Mouse (Mus musculus): ENCODE measurements around the gene Ryr2. TPM values are rescaled to one million over a fixed set of nuclear protein-coding genes. Genes with fewer than 3 reads are reported as not detected.

Ryr2 gene
- polyA plus RNA-seq, 2 experiments, result 0.37 to 0.79 TPM

GRCm38 (mm10) chr13:11964391-11964790, 142.4 kb downstream of the Ryr2 start:
- TF ChIP-seq POLR2A (IDR thresholded peaks at IDR 0.05; ENCODE audit: borderline replicate concordance, extremely low read depth, insufficient read depth, insufficient read length), result no peak

GRCm38 (mm10) chr13:11959488-11960174, 147.1 kb downstream of the Ryr2 start:
- Histone ChIP-seq H3K4me3 (replicated peaks; ENCODE audit: low read length) (no peak overlapping the region), H3K4me2 (replicated peaks; ENCODE audit: low read depth, low read length, severe bottlenecking) (no peak overlapping the region), H3K9ac (ENCODE audit: low read depth, low read length, severe bottlenecking) (no peak overlapping the region), H3K4me1 (ENCODE audit: control insufficient read depth, insufficient read depth, low read length) (no peaks in the 10 kb centered on the region), H3K27me3 (ENCODE audit: control insufficient read depth, insufficient read depth, low read length) (no peaks in the 10 kb centered on the region), H3K9me3 (ENCODE audit: control insufficient read depth, low read length) (no peaks in the 10 kb centered on the region), H3K27ac (replicated peaks; ENCODE audit: low read depth, low read length) (no peak overlapping the region), H3K36me3 (ENCODE audit: control insufficient read depth, insufficient read depth, low read length) (no peaks in the 10 kb centered on the region)
- no peak for ATAC-seq (ENCODE audit: low FRiP score, low read depth)
- no peak for TF ChIP-seq POLR2A (IDR thresholded peaks at IDR 0.05; ENCODE audit: borderline replicate concordance, extremely low read depth, insufficient read depth, insufficient read length)
- DNase-seq (ENCODE audit: low spot score), result no peak

More at GRCm38 (mm10) chr13:11964391-11964790, 142.4 kb downstream of the Ryr2 start:
- Histone ChIP-seq H3K9ac (ENCODE audit: low read depth, low read length, severe bottlenecking) (no peak overlapping the region), H3K36me3 (ENCODE audit: control insufficient read depth, insufficient read depth, low read length) (no peaks in the 10 kb centered on the region), H3K27me3 (ENCODE audit: control insufficient read depth, insufficient read depth, low read length) (no peaks in the 10 kb centered on the region), H3K4me1 (ENCODE audit: control insufficient read depth, insufficient read depth, low read length) (peaks cover 2% of the 10 kb centered on the region; the same call in 1 of the 2 replicates), H3K4me2 (replicated peaks; ENCODE audit: low read depth, low read length, severe bottlenecking) (no peak overlapping the region), H3K27ac (replicated peaks; ENCODE audit: low read depth, low read length) (no peak overlapping the region), H3K4me3 (replicated peaks; ENCODE audit: low read length) (no peak overlapping the region), H3K9me3 (ENCODE audit: control insufficient read depth, low read length) (no peaks in the 10 kb centered on the region)
- ATAC-seq (ENCODE audit: low FRiP score, low read depth) (no peak), DNase-seq (ENCODE audit: low spot score) (no peak)

GRCm38 (mm10) chr13:11958854-11959253, 147.9 kb downstream of the Ryr2 start:
- H3K27ac ChIP-seq (replicated peaks; ENCODE audit: low read depth, low read length), result no peak overlapping the region
- WGBS, result 50% methylated on average over 3 of the region's 3 CpGs
- H3K9ac ChIP-seq (ENCODE audit: low read depth, low read length, severe bottlenecking), result no peak overlapping the region
- no peaks in the 10 kb centered on the region for H3K9me3 ChIP-seq (ENCODE audit: control insufficient read depth, low read length)
- no peak for TF ChIP-seq POLR2A (IDR thresholded peaks at IDR 0.05; ENCODE audit: borderline replicate concordance, extremely low read depth, insufficient read depth, insufficient read length)
- no peak for ATAC-seq (ENCODE audit: low FRiP score, low read depth)
- H3K27me3 ChIP-seq (ENCODE audit: control insufficient read depth, insufficient read depth, low read length), result no peaks in the 10 kb centered on the region
- no peak overlapping the region for H3K4me2 ChIP-seq (replicated peaks; ENCODE audit: low read depth, low read length, severe bottlenecking)
- no peaks in the 10 kb centered on the region for H3K36me3 ChIP-seq (ENCODE audit: control insufficient read depth, insufficient read depth, low read length)
- H3K4me3 ChIP-seq (replicated peaks; ENCODE audit: low read length), result no peak overlapping the region
- no peak for DNase-seq (ENCODE audit: low spot score)
- no peaks in the 10 kb centered on the region for H3K4me1 ChIP-seq (ENCODE audit: control insufficient read depth, insufficient read depth, low read length)

- Histone ChIP-seq H3K4me1 (ENCODE audit: control insufficient read depth, insufficient read depth, low read length) (no peaks in the 10 kb centered on the region), H3K4me3 (replicated peaks; ENCODE audit: low read length) (no peak overlapping the region), H3K9ac (ENCODE audit: low read depth, low read length, severe bottlenecking) (no peak overlapping the region), H3K27ac (replicated peaks; ENCODE audit: low read depth, low read length) (no peak overlapping the region), H3K27me3 (ENCODE audit: control insufficient read depth, insufficient read depth, low read length) (no peaks in the 10 kb centered on the region), H3K36me3 (ENCODE audit: control insufficient read depth, insufficient read depth, low read length) (no peaks in the 10 kb centered on the region), H3K9me3 (ENCODE audit: control insufficient read depth, low read length) (no peaks in the 10 kb centered on the region), H3K4me2 (replicated peaks; ENCODE audit: low read depth, low read length, severe bottlenecking) (no peak overlapping the region)
- no peak for DNase-seq (ENCODE audit: low spot score)
- no peak for TF ChIP-seq POLR2A (IDR thresholded peaks at IDR 0.05; ENCODE audit: borderline replicate concordance, extremely low read depth, insufficient read depth, insufficient read length)
- no peak for ATAC-seq (ENCODE audit: low FRiP score, low read depth)
- WGBS, result 59% methylated on average over 4 of the region's 4 CpGs
Measured at GRCm38 (mm10) chr13:11958271-11958670, 148.5 kb downstream of the Ryr2 start.

- DNase-seq (ENCODE audit: low spot score), result no peak
- Histone ChIP-seq H3K4me1 (ENCODE audit: control insufficient read depth, insufficient read depth, low read length) (no peaks in the 10 kb centered on the region), H3K9me3 (ENCODE audit: control insufficient read depth, low read length) (no peaks in the 10 kb centered on the region), H3K27me3 (ENCODE audit: control insufficient read depth, insufficient read depth, low read length) (no peaks in the 10 kb centered on the region), H3K27ac (replicated peaks; ENCODE audit: low read depth, low read length) (no peak overlapping the region), H3K4me3 (replicated peaks; ENCODE audit: low read length) (no peak overlapping the region), H3K36me3 (ENCODE audit: control insufficient read depth, insufficient read depth, low read length) (no peaks in the 10 kb centered on the region), H3K4me2 (replicated peaks; ENCODE audit: low read depth, low read length, severe bottlenecking) (no peak overlapping the region), H3K9ac (ENCODE audit: low read depth, low read length, severe bottlenecking) (no peak overlapping the region)
- ATAC-seq (ENCODE audit: low FRiP score, low read depth), result no peak
- WGBS, result 76% methylated on average over 3 of the region's 3 CpGs
- no peak for TF ChIP-seq POLR2A (IDR thresholded peaks at IDR 0.05; ENCODE audit: borderline replicate concordance, extremely low read depth, insufficient read depth, insufficient read length)
Measured at GRCm38 (mm10) chr13:11951951-11952350, 154.8 kb downstream of the Ryr2 start.

Measured in limb, embryonic 14.5 days (tissue).